Mouse (Mus musculus): ENCODE measurements around the gene Col4a1.

The Col4a1 gene

DNA sequence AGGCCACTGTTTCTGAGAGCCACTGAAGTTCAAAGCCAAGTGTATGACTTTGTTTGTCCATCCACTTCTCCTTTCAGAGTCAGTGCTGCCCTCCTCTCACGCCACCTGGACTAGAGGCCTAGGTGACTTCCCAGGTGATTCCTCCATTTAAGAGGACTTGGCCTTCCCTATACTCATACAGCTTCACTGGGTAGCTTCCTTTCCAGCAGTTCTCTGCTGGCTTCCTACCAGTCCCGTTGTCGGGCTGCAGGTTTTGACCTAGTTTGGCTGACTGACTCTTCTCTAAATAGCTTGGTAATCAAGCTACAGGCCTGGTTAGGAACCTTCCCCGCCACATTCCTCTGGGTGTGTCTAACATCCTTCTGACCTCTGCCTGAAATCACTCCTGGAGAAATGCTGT lies 18.9 kb upstream of the Col4a1 start:
- DNase-seq (ENCODE audit: low read depth in 1 of 2, low spot score in 2 of 2): no peak

DNA sequence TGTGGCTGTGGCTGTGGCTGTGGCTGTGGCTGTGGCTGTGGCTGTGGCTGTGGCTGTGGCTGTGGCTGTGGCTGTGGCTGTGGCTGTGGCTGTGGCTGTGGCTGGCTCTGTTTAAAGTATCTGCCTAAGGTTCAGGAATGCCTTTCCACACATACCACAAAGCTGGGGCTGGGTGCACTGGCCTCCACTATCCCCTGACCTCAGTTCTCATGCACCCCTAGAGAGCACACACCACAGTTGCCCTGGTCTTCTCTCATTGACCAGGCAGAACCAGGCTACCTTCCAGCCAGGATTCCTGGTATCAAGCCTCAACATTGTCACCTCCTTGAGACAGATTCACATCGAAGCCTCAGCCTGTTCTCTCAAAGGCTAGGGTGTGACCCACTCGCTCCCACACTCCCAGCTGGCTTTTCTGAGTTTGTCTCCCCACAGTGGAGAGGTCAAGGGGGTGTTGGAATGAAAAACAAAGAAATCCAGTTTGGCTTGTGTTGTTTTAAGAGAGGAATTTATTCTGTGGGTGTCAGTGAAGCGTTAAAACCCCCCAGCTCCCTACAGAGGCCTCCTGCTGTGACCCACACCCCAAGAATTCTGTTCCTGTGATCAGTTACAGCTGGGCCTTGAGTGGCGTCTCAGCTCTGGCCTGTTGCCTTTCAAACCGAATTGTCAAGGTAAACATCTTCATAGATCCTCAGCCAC lies 15.2 kb upstream of the Col4a1 start:
- DNase-seq (ENCODE audit: low read depth in 1 of 2, low spot score in 2 of 2): no peak

DNA sequence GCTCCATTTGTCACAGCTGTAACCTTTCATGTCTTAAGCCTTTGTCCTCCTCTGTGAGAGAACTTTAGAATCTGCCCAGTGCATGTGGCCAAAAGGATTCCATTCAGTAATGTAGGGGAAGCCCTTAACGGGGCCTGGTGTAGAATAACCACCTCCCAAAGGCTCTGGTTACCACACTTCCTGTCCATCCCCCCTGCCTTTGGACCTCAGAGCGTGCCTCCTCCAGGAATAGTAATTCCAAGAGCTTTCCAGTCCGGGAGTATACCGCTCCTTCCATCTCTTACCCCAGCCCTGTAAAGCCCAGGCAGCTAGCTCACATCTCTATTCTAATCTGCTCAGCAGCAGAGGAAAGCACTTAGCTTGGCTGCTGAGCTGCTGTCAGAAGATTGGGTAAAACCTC lies 14.7 kb upstream of the Col4a1 start:
- DNase-seq (ENCODE audit: low read depth in 1 of 2, low spot score in 2 of 2): no peak

DNA sequence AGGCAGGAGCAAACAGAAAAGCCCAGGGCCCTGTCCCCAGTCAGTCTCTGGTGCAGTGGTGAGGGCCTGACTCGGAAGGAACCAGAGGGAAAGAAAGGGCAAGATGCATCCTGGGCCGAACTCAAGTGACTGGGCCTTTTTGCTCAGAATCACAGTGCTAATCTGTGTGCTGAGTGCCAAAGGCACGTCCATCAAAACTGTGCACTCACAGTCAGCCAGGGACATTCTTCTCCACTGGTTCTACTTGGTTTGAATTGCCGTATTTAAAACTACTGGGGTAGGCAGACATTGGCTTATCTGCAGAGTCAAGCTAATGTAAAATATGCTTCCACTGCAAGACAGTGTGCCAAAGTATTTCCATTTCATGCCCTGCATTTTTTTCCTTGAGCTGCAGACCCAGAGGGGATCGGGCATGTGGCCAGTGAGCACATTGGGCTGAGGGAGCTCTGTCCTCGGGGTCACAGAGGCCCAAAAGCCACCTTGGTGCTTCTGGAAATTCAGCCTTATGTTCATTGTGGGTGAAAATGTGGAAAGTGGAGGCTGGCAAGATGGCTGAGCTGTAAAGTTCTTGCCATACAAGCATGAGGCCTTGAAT lies 12.3 kb upstream of the Col4a1 start:
- no peak for DNase-seq (ENCODE audit: low read depth in 1 of 2, low spot score in 2 of 2)

DNA sequence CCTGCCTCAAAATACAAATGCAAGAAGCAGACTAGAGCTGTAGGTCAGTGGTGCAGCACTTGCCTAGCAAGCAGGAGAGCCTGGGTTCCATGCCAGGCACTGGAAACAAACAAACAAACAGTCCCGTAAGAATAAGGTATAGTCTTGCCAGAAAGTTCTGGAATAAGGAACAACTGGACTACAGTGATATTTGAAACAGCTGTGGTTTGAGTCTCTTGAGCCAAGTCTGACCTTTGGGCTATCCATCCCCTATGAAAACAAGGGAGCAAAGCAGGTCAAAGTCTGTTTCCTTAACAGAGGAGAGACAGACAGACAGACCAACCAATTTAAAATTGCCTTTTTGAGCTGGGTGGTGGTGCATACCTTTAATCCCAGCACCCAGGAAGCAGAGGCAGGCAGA lies 11.1 kb upstream of the Col4a1 start:
- DNase-seq (ENCODE audit: low read depth in 1 of 2, low spot score in 2 of 2): no peak

DNA sequence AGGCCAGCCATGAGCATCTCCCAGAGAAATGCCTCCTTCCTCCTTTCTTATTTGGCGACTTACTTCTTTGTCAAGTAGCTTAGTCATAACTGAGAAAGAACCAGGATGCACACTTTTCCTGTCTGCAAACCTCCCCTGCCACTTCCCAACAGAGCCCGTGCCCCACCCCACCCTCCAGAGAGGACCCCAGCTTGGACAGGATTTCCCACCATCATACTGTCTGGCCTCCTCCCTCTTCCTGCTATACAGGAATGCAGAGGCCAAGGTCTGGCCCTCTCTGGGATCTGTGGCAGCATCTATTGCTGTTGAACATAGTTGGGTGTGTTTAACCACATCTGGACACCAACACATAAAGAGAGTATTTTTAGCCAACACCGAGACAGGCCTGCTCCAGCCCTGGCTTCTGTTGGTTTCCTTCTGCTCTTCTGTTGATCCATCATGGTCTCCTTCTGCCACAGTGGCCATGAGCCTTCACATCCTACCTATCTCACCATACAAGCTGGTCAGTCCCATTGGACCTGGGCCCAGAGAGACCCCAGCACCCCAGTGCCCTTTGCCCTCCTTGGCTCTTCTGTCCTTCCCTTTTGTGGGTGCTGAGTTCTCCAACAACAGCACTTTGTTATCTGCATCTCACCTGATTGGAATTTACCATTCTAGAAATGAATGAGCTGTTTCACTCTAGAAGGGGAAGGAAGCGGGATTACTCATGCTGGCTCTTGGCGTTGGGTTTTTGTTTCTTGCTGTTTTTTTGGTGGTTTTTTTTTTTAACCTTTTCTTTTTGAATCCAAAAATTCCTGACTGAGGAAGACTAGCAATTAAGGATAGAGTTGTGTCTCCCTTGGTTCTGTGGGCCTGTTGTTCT lies 10.3 kb upstream of the Col4a1 start:
- no peak for DNase-seq (ENCODE audit: low read depth in 1 of 2, low spot score in 2 of 2)

DNA sequence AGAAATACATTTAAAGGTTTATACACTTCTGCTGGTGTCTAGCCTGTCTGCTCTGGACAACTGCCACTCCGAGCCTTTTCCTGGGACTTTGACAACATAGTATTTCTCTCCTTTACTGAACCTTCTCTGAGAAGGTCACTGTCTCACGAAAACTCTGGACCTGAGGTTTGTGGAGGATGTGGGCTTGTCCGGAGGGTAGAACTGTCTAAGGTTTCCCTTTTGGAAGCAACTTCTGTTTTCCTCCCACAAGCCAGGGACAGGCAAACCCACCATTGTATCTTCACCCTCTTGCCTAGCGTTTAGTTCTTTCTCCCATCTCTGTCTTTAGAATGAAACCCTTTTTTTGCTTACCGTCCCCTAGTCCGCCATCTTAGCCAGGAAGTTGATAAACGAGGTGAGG lies 9.2 kb upstream of the Col4a1 start:
- no peak for DNase-seq (ENCODE audit: low read depth in 1 of 2, low spot score in 2 of 2)

DNA sequence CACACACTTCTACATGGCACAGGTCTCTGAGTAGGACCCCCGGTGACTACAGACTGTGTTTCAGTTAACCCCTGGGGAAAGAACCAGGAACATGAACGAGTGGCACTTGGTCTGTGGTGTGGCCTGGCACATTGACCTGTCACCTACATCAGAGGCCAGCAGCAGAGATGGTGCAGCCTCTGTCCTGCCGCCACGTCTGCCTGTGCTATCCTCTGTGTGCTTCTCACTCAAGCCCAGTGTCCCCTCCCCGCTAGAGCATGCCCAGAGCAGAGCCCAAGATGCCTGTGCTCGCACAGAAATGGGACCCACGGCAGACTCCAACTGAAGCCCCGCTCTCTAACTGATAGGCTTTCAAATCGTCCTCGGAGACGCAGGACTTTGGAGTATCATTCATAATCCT lies 6.8 kb upstream of the Col4a1 start:
- DNase-seq (ENCODE audit: low read depth in 1 of 2, low spot score in 2 of 2): no peak

DNA sequence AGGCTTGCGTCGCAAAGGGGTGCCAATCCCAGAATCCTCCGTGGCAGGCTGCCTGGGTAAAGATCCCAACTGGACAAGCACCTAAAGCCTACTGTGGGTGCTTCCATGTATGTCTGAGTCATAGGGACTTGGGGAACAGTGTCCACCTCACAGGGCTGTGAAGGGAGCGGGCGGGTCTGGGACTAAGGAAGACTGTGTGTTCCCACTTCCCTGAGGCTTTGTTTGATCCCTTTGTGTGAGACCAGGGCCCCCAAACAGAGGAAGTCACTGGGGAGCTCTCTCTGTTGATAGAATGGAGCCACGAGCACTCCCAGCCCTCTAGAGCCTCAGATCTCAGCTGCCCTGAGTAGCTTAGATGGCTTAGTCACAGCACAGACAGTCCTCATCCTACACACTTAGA lies 3.5 kb upstream of the Col4a1 start:
- no peak for DNase-seq (ENCODE audit: low read depth in 1 of 2, low spot score in 2 of 2)

DNA sequence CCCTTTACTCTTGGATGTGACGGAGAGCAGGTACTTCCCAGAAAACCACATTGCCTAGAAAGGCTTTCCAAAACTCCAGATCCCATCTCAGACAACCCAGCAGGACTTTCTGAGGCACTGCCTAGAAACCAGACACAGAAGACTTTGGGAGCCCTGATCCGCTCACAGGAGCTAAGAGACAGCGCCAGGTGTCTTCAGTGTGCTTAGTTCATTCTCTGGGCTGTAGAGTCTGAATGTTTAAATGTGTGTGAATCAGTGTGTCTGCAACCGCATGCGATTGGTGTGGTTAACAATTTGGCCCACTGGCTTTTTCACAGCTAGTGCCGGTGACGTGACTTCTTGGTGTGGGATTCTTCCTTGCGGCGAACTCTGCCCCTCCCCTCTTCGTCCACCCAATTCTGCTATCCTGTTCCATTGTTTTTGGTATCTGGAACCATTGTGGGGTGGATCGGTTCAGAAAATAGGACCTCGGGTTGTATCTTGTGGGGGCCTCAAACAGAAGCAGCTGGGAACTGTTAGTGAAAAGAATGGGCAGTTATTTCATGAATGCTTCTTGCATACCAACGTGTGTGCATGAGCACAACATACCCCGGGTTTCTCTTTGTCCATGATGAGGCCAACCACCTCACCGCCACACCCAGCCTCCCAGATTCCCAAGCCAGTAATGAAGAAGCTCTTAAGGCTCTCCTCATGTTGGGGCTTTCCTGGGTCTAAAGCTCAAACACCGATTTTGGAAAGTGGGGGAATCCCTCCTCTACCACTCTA lies 2.7 kb upstream of the Col4a1 start:
- DNase-seq (ENCODE audit: low read depth in 1 of 2, low spot score in 2 of 2): no peak

DNA sequence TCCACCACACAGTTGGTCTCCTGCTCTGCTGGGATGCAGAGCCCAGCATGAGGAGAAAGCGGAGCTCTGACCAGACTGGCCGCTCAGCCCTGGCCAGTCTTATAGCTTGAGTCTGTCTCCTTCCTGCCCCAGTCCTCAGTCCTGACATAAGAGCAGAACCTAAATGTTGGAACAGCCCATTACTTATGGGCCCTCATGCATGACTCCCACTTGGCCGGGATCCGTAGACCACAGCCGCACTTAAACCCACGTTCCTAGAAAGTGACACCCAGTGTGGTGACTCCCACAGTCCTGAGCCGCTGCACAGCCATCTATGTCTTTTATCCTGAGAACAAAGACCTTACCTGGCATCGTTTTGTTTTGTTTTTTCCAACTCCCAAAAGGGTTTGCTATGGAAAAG lies 2.0 kb upstream of the Col4a1 start:
- DNase-seq (ENCODE audit: low read depth in 1 of 2, low spot score in 2 of 2): no peak

DNA sequence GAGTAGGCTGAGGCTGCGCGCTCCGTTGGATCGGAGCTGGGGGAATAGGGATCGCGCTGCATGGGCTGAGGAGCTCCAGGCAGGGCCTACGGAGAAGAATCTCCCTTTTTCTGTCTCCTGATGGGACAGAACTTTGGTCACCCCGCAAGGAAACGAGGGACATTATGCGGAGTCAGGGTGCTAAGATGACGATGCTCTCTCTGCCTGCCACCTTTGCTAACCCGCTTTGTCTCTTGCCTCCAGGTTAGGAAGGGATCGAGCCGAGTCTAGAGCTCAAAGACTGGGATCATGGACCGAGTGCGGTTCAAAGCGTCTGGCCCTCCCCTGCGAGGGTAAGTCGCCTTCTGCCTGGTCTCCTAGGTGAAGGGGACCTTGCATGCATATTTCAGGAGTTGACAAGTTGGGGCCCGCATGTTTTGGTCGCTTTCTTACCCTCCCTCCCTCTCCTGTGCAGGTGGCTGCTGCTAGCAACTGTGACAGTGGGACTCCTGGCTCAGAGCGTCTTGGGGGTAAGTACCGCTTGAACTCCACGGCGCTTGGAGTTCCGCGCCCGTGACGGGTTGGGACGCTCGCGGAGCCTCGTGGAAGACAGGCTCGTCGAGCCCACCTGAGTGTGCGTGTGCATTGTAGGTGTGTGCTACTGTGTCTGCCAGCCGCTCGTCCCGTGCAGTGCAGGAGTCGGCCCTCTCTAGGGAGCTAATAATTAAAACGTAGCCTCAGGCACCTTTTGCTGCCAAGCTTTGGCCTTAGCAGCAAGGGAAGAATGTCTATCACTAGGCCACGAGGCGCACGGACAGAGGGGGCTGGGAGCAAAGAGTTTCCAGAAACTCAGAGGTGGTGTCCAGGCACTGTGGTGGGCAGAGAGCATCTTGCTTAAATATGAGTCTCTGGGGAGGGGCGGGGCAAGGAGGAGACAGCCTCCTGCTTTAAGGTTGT lies 818 bp upstream of the Col4a1 start:
- no peak for DNase-seq (ENCODE audit: low read depth in 1 of 2, low spot score in 2 of 2)

DNA sequence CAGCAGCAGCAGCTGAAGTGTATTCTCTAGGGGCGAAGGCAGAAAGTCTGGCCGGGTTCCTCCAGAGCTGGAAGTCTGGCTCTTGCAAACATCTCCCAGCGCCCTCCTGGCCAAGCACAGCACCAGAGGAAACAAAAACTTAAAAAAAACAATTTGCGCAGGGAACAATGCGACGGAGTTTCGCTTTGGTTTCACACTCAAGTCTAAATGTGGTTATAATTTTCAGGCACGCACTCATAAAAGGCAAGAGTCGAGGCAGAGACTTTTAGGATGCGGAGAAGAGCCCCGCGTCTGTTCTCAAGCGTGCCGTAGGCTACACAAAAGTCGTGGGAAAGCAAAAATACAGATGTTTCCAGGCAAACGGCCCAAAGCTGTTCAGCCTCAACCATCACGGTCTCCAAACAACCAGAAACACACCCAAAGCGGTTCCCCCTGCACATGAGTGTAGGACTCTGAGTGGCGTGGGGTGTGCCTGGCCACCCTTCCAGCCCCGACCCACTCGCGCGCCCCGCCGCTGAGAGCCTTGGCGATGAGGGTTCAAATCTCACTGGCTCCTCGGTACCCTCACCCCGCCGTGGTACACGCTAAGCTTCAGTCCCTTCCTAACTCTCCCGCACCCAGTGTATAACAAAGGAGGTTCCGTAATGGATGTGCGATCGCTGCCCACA lies 811 bp downstream of the Col4a1 start:
- no peak for DNase-seq (ENCODE audit: low read depth in 1 of 2, low spot score in 2 of 2)

DNA sequence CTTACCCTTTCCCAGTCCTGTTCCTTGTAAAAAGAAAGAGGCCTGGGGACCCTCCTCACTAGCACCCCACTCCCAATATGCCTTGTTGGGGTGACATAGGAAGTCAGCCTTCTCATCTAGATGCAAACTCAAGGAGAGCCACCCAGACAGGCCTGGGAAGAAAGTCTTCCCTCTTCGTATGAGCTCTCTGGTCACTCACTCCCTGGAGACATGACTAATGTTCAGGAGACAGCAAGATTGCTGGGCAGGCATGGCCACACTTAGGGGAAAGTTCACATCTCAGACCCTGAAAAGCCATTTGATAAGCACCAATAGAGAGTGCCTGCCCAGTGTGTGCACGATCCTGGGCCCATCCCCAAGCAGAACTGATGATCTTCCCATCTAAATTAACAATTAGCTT lies 2.6 kb downstream of the Col4a1 start:
- DNase-seq (ENCODE audit: low read depth in 1 of 2, low spot score in 2 of 2): no peak

DNA sequence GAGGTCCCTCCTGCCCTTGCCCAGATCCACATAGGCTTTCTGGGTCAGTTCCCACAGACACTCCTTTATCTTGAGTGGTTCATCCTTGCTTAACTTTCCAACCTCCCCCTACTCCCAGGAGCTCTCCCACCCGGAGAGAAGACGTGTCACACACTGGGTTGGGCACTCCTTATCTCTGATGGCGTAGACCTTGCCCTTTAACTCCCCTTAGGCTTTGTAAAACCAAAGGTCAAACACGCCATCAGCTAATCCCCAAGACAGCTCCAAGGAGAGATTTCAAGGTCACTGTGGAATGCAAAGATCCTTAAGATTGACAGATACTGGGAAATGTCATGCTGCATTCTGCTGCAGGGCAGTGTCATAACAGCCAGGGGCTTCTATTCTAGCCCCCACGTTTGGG lies 3.4 kb downstream of the Col4a1 start:
- no peak for DNase-seq (ENCODE audit: low read depth in 1 of 2, low spot score in 2 of 2)

DNA sequence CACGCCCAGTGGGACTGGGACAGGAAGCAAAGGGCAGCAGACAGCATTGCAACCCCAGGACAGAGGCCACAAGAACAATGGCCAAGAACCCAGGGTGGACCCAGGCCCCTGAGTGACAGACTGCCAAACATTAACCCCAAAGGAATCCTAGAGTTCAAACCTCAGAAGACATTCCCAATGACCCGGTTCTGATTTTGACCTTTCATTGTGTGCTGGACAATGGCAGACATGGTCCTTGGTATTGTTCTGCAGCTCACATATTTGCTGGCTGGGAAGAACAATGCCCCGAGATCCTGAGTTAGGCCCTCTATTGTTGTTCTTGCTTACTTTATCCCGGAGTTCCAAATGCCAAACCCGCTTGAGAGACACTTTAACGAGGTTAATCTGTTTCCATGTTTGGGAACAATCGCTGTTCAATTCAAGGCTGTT lies 4.0 kb downstream of the Col4a1 start:
- DNase-seq (ENCODE audit: low read depth in 1 of 2, low spot score in 2 of 2): no peak

DNA sequence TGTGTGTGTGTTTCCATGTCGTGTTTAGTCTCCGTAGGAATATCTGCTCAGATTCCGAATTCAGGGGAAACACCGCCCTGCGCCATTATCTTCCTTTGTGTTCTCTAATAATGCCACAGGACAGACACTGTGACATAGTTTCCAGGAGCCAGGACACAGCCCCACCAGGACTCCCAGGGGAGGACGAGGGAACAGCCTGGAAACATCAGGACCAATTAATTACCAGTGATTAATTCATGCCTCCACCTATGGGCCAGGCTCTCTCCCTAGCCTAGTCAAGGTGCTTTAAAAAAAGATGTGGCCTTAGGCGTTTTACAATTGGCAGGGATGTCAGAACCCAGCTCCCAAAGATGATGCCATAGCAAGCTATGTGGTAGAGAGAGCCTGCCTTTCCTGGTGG lies 5.2 kb downstream of the Col4a1 start:
- DNase-seq (ENCODE audit: low read depth in 1 of 2, low spot score in 2 of 2): no peak

DNA sequence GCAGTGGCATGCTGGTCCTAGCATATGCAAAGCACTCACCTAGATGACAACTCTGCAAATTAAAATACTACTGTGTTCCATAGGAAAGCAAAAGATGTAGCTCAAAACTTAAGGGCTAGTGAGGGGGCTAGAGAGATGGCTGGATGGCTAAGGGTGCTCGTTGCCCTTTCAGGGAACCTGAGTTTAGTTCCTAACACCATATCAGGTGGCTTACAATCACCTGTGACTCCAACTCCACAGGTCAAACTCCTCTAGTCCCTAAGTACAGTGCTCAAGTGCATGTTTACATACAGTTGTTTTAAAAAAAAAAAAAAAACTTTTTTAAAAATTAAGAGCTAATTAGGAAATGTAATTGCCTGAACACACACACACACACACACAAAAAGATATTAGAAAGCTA lies 7.1 kb downstream of the Col4a1 start:
- DNase-seq (ENCODE audit: low read depth in 1 of 2, low spot score in 2 of 2): no peak

DNA sequence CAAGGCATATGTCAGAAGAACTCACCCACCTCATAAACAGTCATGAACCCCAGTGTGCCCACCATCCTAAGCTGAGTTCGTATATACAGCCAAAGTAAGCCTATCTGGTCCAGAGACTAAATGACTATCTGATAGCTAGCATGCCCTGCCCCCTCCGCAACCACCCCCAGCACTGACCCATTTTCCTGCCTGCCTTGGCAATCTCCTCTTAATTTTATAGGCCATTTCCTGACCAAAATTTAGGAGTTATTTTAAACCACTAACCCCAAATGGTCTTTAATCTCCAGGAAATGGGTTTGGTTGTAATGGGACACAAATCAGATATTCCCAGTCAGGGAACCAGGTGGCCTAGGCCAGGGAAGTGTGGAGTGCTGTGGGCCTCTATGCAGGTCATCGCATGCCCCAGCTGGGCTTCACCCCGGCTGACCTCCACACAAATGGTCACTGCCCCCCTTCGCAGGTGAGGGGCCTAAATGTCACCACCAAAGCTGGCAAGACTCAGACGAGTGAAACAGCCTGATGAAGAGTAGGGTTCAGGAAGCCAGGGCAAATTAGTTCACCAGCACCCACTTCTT lies 8.5 kb downstream of the Col4a1 start:
- DNase-seq (ENCODE audit: low read depth in 1 of 2, low spot score in 2 of 2): no peak

DNA sequence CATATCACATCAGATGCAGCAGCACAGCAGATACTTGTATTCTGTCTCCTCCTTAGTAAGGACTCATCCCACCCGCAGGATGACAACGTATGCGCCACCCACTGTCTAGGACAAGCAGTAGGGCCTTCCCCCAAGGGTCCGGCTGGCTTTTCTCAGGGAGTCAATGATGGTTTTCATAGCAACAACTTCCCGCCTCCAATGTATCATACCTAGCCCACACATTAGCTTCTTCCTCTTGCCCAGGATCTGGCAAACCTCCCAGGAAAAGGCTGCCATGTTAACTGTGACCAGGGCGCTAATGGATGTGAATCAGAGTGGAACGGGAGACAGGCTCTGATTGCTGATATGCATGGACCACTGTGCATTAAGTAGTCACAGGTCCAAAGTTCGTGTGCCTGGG lies 12.2 kb downstream of the Col4a1 start:
- DNase-seq (ENCODE audit: low read depth in 1 of 2, low spot score in 2 of 2): no peak
